Mouse (Mus musculus) midbrain, embryonic 14.5 days (tissue): ENCODE results near the gene Abhd5. TPM values are rescaled to one million over a fixed set of nuclear protein-coding genes. Genes with fewer than 3 reads are reported as not detected.

Experiments
- ATAC-seq: fragments of 200-750 bp; cut with Nextera tagmentation; 2 replicates; pipeline ENCODE4 v1.8.0; 2017; ENCODE audit warnings: moderate number of reproducible peaks, moderate library complexity; ENCODE audit not compliant: low FRiP score, low TSS enrichment
- DNase-seq: peaks from one replicate; pipeline ENCODE4 v3.0.0-alpha.2; 2015
- H3K27ac ChIP-seq: fragments of 300-500 bp; sonication (generic); replicated peaks from 2 replicates; pipeline ENCODE4 v1.5.1; 2014; ENCODE audit warnings: mild to moderate bottlenecking, low read depth, low read length, moderate library complexity
- H3K27me3 ChIP-seq: fragments of 300-500 bp; sonication (generic); 2 replicates; pipeline ENCODE4 v1.6.1; 2014; ENCODE audit warnings: low read length, control low read depth, mixed read lengths; ENCODE audit not compliant: control insufficient read depth, insufficient read depth
- H3K36me3 ChIP-seq: fragments of 300-500 bp; sonication (generic); 2 replicates; pipeline ENCODE4 v1.6.1; 2014; ENCODE audit warnings: low read length, control low read depth; ENCODE audit not compliant: control insufficient read depth, insufficient read depth
- H3K4me1 ChIP-seq: fragments of 300-500 bp; sonication (generic); 2 replicates; pipeline ENCODE4 v1.6.1; 2014; ENCODE audit warnings: mild to moderate bottlenecking, antibody characterized with exemption, low read length, control low read depth; ENCODE audit not compliant: control insufficient read depth, insufficient read depth
- H3K4me2 ChIP-seq: fragments of 300-500 bp; sonication (generic); 2 replicates; pipeline ENCODE4 v1.6.1; 2014; ENCODE audit warnings: mild to moderate bottlenecking, low read length, moderate library complexity
- H3K4me3 ChIP-seq: fragments of 300-500 bp; sonication (generic); replicated peaks from 2 replicates; pipeline ENCODE4 v1.5.1; 2014; ENCODE audit warnings: low read depth, low read length
- H3K9ac ChIP-seq: fragments of 300-500 bp; sonication (generic); replicated peaks from 2 replicates; pipeline ENCODE4 v1.6.1; 2014; ENCODE audit warnings: mild to moderate bottlenecking, low read length, moderate library complexity
- H3K9me3 ChIP-seq: fragments of 300-500 bp; sonication (generic); 2 replicates; pipeline ENCODE4 v1.6.1; 2016; ENCODE audit warnings: low read length, control low read depth, mixed read lengths; ENCODE audit not compliant: control insufficient read depth
- WGBS: fragments of 180-500 bp; shearing (Covaris S2); extraction: QIAGEN DNeasy Blood & Tissue Kit; methylation state at CpG from one replicate; pipeline ENCODE4 v1.1.7; 2014; 5-methylcytosine and 5-hydroxymethylcytosine counted together
- polyA plus RNA-seq: library from polyadenylated mRNA; unstranded; fragments of >200 nt; fragmentation: Nextera tagmentation; extraction: Ambion mirVana; gene quantifications from 2 replicates; pipeline ENCODE4 v1.2.1, GENCODE M21; 2014

The Abhd5 gene
- polyA plus RNA-seq, 1 experiment from 2014 or later: 28.0 TPM

DNA sequence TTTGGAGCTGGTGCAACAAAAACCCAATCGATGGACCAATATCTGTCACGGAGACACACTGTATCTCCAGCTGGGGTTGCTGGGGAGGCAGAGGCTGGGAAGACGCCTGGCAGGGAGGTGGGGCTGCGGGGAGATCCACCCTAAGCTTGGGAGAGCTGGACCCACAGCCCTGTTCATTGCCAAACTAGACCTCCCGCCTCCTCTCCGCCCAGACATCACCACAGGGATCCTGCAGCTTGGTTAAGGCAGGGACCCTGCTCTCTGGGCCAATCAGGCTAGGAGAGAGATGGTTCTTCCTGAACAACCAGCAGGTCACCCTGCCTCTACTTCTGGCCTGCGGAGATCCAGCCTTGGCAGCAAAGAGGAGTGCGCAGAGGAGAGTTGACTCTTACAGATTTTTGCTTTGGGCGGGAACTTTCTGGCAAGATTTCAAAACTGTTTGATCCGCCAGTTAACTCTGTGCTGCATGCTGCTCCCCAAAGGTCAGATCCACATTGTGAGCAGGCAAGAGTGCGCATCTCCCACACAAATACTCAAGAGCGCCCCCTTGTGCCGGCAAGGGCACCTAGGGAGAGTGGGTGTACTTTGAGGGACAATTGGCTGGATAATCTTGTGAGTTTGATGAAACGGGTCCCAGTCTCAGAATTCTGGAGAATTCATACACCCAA, 73.7 kb downstream of the Abhd5 start:
- 37% methylated on average over 14 of the region's 14 CpGs for WGBS
- DNase-seq (peak; percentile 21), ATAC-seq (no peak)
- H3K27ac ChIP-seq: no peak overlapping the region
- H3K36me3 ChIP-seq: no peaks in the 10 kb centered on the region
- no peaks in the 10 kb centered on the region for H3K27me3 ChIP-seq
- no peak overlapping the region for H3K9ac ChIP-seq
- no peak overlapping the region for H3K4me2 ChIP-seq
- H3K9me3 ChIP-seq: no peaks in the 10 kb centered on the region
- no peak overlapping the region for H3K4me3 ChIP-seq
- no peaks in the 10 kb centered on the region for H3K4me1 ChIP-seq

- Histone ChIP-seq H3K27ac (no peak overlapping the region), H3K4me2 (no peak overlapping the region), H3K9ac (no peak overlapping the region), H3K9me3 (no peaks in the 10 kb centered on the region), H3K36me3 (no peaks in the 10 kb centered on the region), H3K4me1 (no peaks in the 10 kb centered on the region), H3K27me3 (no peaks in the 10 kb centered on the region), H3K4me3 (no peak overlapping the region)
- DNase-seq (no peak), ATAC-seq (no peak)
- WGBS: 87% methylated on average over 12 of the region's 12 CpGs
Measured at GRCm38 (mm10) chr9:122429058-122429649, 77.7 kb downstream of the Abhd5 start.

GRCm38 (mm10) chr9:122429685-122430084, 78.3 kb downstream of the Abhd5 start:
- H3K27me3 ChIP-seq: no peaks in the 10 kb centered on the region
- H3K4me1 ChIP-seq: no peaks in the 10 kb centered on the region
- ATAC-seq (no peak), DNase-seq (no peak)
- no peak overlapping the region for H3K9ac ChIP-seq
- H3K9me3 ChIP-seq: no peaks in the 10 kb centered on the region
- no peak overlapping the region for H3K27ac ChIP-seq
- H3K4me2 ChIP-seq: no peak overlapping the region
- no peaks in the 10 kb centered on the region for H3K36me3 ChIP-seq
- H3K4me3 ChIP-seq: no peak overlapping the region
- WGBS: 95% methylated on average over 1 of the region's 1 CpGs

Other genes with a start within 250 kb of the Abhd5 start
- 47.8 and 57.5 TPM in 2 replicates for gene Snrk, start 234.3 kb upstream of the Abhd5 start, polyA plus RNA-seq
- gene Ano10, start 57.2 kb upstream of the Abhd5 start, polyA plus RNA-seq: 33.1 and 41.2 TPM in 2 replicates